Comparison of ENCODE assay signal across 12 mouse cellular contexts in the genomic region with DNA sequence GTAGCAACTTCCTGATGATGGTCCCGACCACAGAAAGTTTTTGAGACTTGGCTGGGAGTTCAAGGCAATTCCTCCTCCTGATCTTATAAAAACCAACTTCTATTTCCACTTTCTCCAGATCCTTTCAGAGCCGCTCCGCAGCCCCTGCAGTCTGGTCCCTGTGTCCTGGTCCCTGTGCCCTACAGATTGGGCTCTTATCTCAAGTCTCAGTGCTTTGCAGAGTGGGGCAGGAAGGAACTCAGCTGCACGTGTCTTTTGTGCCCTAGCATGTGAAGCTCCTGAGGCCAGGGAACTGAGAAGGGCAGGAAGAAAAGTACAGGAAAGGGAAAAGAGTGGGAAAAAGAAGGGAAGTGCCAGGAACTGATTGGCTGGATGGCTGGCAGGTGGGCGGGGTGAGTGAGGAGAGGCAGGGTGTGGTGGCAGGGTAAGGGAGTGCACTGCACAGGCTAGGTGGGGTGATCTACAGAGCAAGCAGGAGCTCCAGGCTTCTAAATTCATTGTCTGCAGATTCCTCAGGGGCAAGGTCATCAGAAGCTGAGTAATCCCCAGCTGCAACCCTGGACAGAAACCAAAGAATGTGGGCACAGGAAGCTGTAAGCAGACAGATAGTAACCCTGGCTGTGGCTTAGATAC. TPM values are rescaled to one million over a fixed set of nuclear protein-coding genes. Genes with fewer than 3 reads are reported as not detected.
DNase-seq lines count a peak whose midpoint lies in the region; ATAC-seq and TF ChIP-seq lines count a peak whose summit lies in the region.
"Had no signal": no experiment of that assay in that cellular context is flagged by ENCODE, and none has a peak within 500 bp of the region (broad histone marks: within the 10 kb centered on the region; RNA-seq: fewer than 3 reads in every experiment).

No protein-coding gene starts in this region.

- no peak for TF ChIP-seq CTCF in MEL (IDR thresholded peaks at IDR 0.05 in 2 of 3, conservative IDR thresholded peaks at IDR 0.05 in 1 of 3; ENCODE audit: control insufficient read depth in 1 of 3, insufficient read depth in 1 of 3, low read depth in 2 of 3, low read length in 3 of 3, poor library complexity in 1 of 3, severe bottlenecking in 1 of 3)
- no peak for TF ChIP-seq CTCF in lung, postnatal 0 days (IDR thresholded peaks at IDR 0.05)

- WGBS in lung, postnatal 0 days: 63% methylated on average over 5 of the region's 5 CpGs
- 77% methylated on average over 5 of the region's 5 CpGs for WGBS in midbrain, embryonic 15.5 days
- 62% methylated on average over 5 of the region's 5 CpGs for WGBS in forebrain, embryonic 13.5 days

- no peaks in the 10 kb centered on the region for H3K79me2 ChIP-seq in MEL (ENCODE audit: control insufficient read depth, insufficient read depth, low read length, poor library complexity)

- TF ChIP-seq POLR2A in MEL (IDR thresholded peaks at IDR 0.05; ENCODE audit: control insufficient read depth in 1 of 2, insufficient read depth in 1 of 2, low read depth in 1 of 2, low read length in 2 of 2, poor library complexity in 1 of 2): no peak

- H3K36me3 ChIP-seq in MEL (ENCODE audit: control insufficient read depth in 1 of 2, insufficient read depth in 2 of 2, low read length in 2 of 2): no peaks in the 10 kb centered on the region
- no peaks in the 10 kb centered on the region for H3K36me3 ChIP-seq in lung, postnatal 0 days (ENCODE audit: insufficient read depth, low read length)
- no peaks in the 10 kb centered on the region for H3K36me3 ChIP-seq in midbrain, embryonic 15.5 days (replicated peaks)
- H3K36me3 ChIP-seq in forebrain, embryonic 13.5 days (ENCODE audit: poor library complexity, severe bottlenecking): no peaks in the 10 kb centered on the region
- H3K36me3 ChIP-seq: embryonic facial prominence, embryonic 12.5 days had no signal

- no peak overlapping the region for H3K9ac ChIP-seq in MEL (ENCODE audit: control insufficient read depth, low read depth, low read length, poor library complexity, severe bottlenecking)
- H3K9ac ChIP-seq in lung, postnatal 0 days (replicated peaks; ENCODE audit: low read depth): no peak overlapping the region
- no peak overlapping the region for H3K9ac ChIP-seq in midbrain, embryonic 15.5 days
- no peak overlapping the region for H3K9ac ChIP-seq in forebrain, embryonic 13.5 days
- H3K9ac ChIP-seq: embryonic facial prominence, embryonic 12.5 days had no signal

- DNase-seq in kidney, adult 11 months: peak; percentile 3
- no peak for DNase-seq in kidney, postnatal 25 days
- DNase-seq in MEL (ENCODE audit: low read depth, low spot score): peak; percentile 59
- no peak for DNase-seq in lung, postnatal 0 days (ENCODE audit: low spot score)
- DNase-seq in yolk sac, embryonic 10.5 days (ENCODE audit: low spot score): no peak

- H3K27me3 ChIP-seq in MEL (ENCODE audit: control insufficient read depth in 1 of 2, insufficient read depth in 2 of 2, low read length in 2 of 2): no peaks in the 10 kb centered on the region
- no peaks in the 10 kb centered on the region for H3K27me3 ChIP-seq in lung, postnatal 0 days (replicated peaks; ENCODE audit: insufficient read depth, low read length)
- H3K27me3 ChIP-seq in midbrain, embryonic 15.5 days (replicated peaks): no peaks in the 10 kb centered on the region
- H3K27me3 ChIP-seq in forebrain, embryonic 13.5 days: no peaks in the 10 kb centered on the region
- H3K27me3 ChIP-seq: embryonic facial prominence, embryonic 12.5 days; megakaryocyte, embryonic 14.5 days had no signal

- peak; percentile 58 for ATAC-seq in granulocyte monocyte progenitor cell, adult 5-6 weeks (replicated peaks; ENCODE audit: poor library complexity, severe bottlenecking)
- ATAC-seq in lung, postnatal 0 days: peak; percentile 40
- ATAC-seq in midbrain, embryonic 15.5 days (replicated peaks): no peak
- ATAC-seq in forebrain, embryonic 13.5 days: no peak
- ATAC-seq: inflammation-experienced regulatory T-cells, adult 6 months had no signal

- TF ChIP-seq RAD21 in MEL (IDR thresholded peaks at IDR 0.05; ENCODE audit: low read depth, low read length): no peak

- H3K4me2 ChIP-seq in lung, postnatal 0 days (replicated peaks; ENCODE audit: low read depth, low read length): no peak overlapping the region
- H3K4me2 ChIP-seq in midbrain, embryonic 15.5 days: no peak overlapping the region
- H3K4me2 ChIP-seq in forebrain, embryonic 13.5 days: no peak overlapping the region
- H3K4me2 ChIP-seq: embryonic facial prominence, embryonic 12.5 days had no signal

- no peak overlapping the region for H3K27ac ChIP-seq in MEL (ENCODE audit: control insufficient read depth, low read depth, low read length)
- no peak overlapping the region for H3K27ac ChIP-seq in lung, postnatal 0 days (ENCODE audit: low read length)
- no peak overlapping the region for H3K27ac ChIP-seq in midbrain, embryonic 15.5 days
- no peak overlapping the region for H3K27ac ChIP-seq in forebrain, embryonic 13.5 days
- H3K27ac ChIP-seq: embryonic facial prominence, embryonic 12.5 days had no signal

- no peak overlapping the region for H3K4me3 ChIP-seq in MEL (ENCODE audit: control insufficient read depth in 1 of 2, insufficient read depth in 1 of 2, low read depth in 2 of 2, low read length in 2 of 2)
- no peak overlapping the region for H3K4me3 ChIP-seq in lung, postnatal 0 days (ENCODE audit: low read depth, low read length)
- no peak overlapping the region for H3K4me3 ChIP-seq in midbrain, embryonic 15.5 days
- no peak overlapping the region for H3K4me3 ChIP-seq in forebrain, embryonic 13.5 days
- H3K4me3 ChIP-seq: embryonic facial prominence, embryonic 12.5 days; megakaryocyte, embryonic 14.5 days had no signal

- TF ChIP-seq EP300 in MEL (IDR thresholded peaks at IDR 0.05; ENCODE audit: low read depth in 1 of 2, low read length in 2 of 2): peak in 1 of 2 experiments; percentile 20; a peak in 1 of 4 replicates
- TF ChIP-seq EP300 in lung, postnatal 0 days (IDR thresholded peaks at IDR 0.05): no peak

- no peaks in the 10 kb centered on the region for H3K9me3 ChIP-seq in MEL (replicated peaks; ENCODE audit: insufficient read depth, low read length)
- no peaks in the 10 kb centered on the region for H3K9me3 ChIP-seq in lung, postnatal 0 days (ENCODE audit: low read length)
- H3K9me3 ChIP-seq in midbrain, embryonic 15.5 days: 0 out of 2 replicates have a peak, but pooled peaks cover 2% of the 10 kb centered on the region
- H3K9me3 ChIP-seq in forebrain, embryonic 13.5 days (replicated peaks): peaks cover 7% of the 10 kb centered on the region; the same call in 1 of the 2 replicates
- H3K9me3 ChIP-seq: embryonic facial prominence, embryonic 12.5 days had no signal

- H3K4me1 ChIP-seq in MEL (ENCODE audit: control insufficient read depth in 1 of 2, insufficient read depth in 2 of 2, low read length in 2 of 2): peaks cover 0 to 3% of the 10 kb centered on the region in 2 experiments; a peak in 1 of 4 replicates
- H3K4me1 ChIP-seq in lung, postnatal 0 days (ENCODE audit: insufficient read depth, low read depth, low read length): no peaks in the 10 kb centered on the region
- no peaks in the 10 kb centered on the region for H3K4me1 ChIP-seq in midbrain, embryonic 15.5 days
- no peaks in the 10 kb centered on the region for H3K4me1 ChIP-seq in forebrain, embryonic 13.5 days
- H3K4me1 ChIP-seq: embryonic facial prominence, embryonic 12.5 days had no signal

TF ChIP-seq in MEL, 35 proteins besides CTCF, POLR2A, EP300 and RAD21:
- 0 out of 2 replicates have a peak, but pooled peaks have one; percentile 4 for TF ChIP-seq TAL1 (IDR thresholded peaks at IDR 0.05; ENCODE audit: low read length)
- peak; percentile 44; the same call in 1 of the 2 replicates for TF ChIP-seq MAX (IDR thresholded peaks at IDR 0.05; ENCODE audit: low read length)
- no peak for TF ChIP-seq ZC3H11A (IDR thresholded peaks at IDR 0.05; ENCODE audit: low read depth, low read length)
- 0 out of 2 replicates have a peak, but pooled peaks have one; percentile 13 for TF ChIP-seq GATA1 (IDR thresholded peaks at IDR 0.05; ENCODE audit: low read depth, low read length)
- TF ChIP-seq ELF1 (IDR thresholded peaks at IDR 0.05; ENCODE audit: low read depth, low read length): no peak
- TF ChIP-seq MXI1 (IDR thresholded peaks at IDR 0.05; ENCODE audit: low read depth, low read length): no peak
- TF ChIP-seq POLR2AphosphoS5 (IDR thresholded peaks at IDR 0.05; ENCODE audit: borderline replicate concordance, low read depth, low read length): no peak
- TF ChIP-seq POLR2AphosphoS2 (IDR thresholded peaks at IDR 0.05; ENCODE audit: low read length): no peak
- TF ChIP-seq BHLHE40 (IDR thresholded peaks at IDR 0.05; ENCODE audit: borderline replicate concordance, low read depth, low read length): no peak

RNA-seq across cellular contexts. Expression of a gene that starts 30.8 kb away (rescaled TPM):
- total RNA-seq in MEL (2012; rRNA removed): not detected in 2 replicates
- polyA plus RNA-seq in MEL (2012; ENCODE audit: insufficient read depth in 1 of 2, insufficient read length in 2 of 2, low read depth in 1 of 2, low replicate concordance in 2 of 2, missing spikeins in 1 of 2): not detected
- not detected in 2 replicates for total RNA-seq in granulocyte monocyte progenitor cell, adult 5-6 weeks (2014; fragmentation: Nextera tagmentation)
- not detected in 2 replicates for total RNA-seq in granulocyte monocyte progenitor cell, adult 5-6 weeks (2017)
- polyA plus RNA-seq in lung, postnatal 0 days (2015; fragmentation: Nextera tagmentation; extraction: Ambion mirVana): 1.9 and 2.8 TPM in 2 replicates
- polyA plus RNA-seq in midbrain, embryonic 15.5 days (2015; fragmentation: Nextera tagmentation; extraction: Ambion mirVana): not detected in 2 replicates
- polyA plus RNA-seq in forebrain, embryonic 13.5 days (2015; fragmentation: Nextera tagmentation; extraction: Ambion mirVana): not detected in 2 replicates
- total RNA-seq: left cerebral cortex, adult 18-20 months had no signal
- polyA plus RNA-seq: inflammation-experienced regulatory T-cells, adult 6 months had no signal

Comparison
In these comparisons a context has a peak if more than half of its experiments do, and no peak if none do; other contexts are left out.
1. DNase-seq: peak in kidney, adult 11 months (single experiment) and MEL (single experiment); none in kidney, postnatal 25 days (0 of 2), lung, postnatal 0 days (single experiment) and yolk sac, embryonic 10.5 days (single experiment).
2. ATAC-seq: peak in granulocyte monocyte progenitor cell, adult 5-6 weeks (single experiment) and lung, postnatal 0 days (single experiment); none in midbrain, embryonic 15.5 days (single experiment) and forebrain, embryonic 13.5 days (single experiment).